Mouse (Mus musculus): ENCODE results near the gene Tdo2. TPM values are rescaled to one million over a fixed set of nuclear protein-coding genes. Genes with fewer than 3 reads are reported as not detected.

Gene Tdo2
- polyA plus RNA-seq, 1 experiment from 2014 or later: 0.33 TPM

- Histone ChIP-seq H3K4me3 (no peak overlapping the region), H3K27me3 (no peaks in the 10 kb centered on the region), H3K4me1 (replicated peaks) (no peaks in the 10 kb centered on the region), H3K27ac (replicated peaks) (no peak overlapping the region), H3K9ac (no peak overlapping the region), H3K9me3 (no peaks in the 10 kb centered on the region), H3K4me2 (no peak overlapping the region), H3K36me3 (no peaks in the 10 kb centered on the region)
- 70% methylated on average over 5 of the region's 5 CpGs for WGBS
- no peak for ATAC-seq (ENCODE audit: low read depth)
These were observed 59.8 kb downstream of the Tdo2 start for GRCm38 (mm10) chr3:81916030-81916686.

GRCm38 (mm10) chr3:81910286-81911036, 65.5 kb downstream of the Tdo2 start:
- Histone ChIP-seq H3K36me3 (no peaks in the 10 kb centered on the region), H3K9ac (no peak overlapping the region), H3K4me2 (no peak overlapping the region), H3K9me3 (0 out of 2 replicates have a peak, but pooled peaks cover 3% of the 10 kb centered on the region), H3K4me3 (no peak overlapping the region), H3K27me3 (no peaks in the 10 kb centered on the region), H3K27ac (replicated peaks) (no peak overlapping the region), H3K4me1 (replicated peaks) (no peaks in the 10 kb centered on the region; the same call in 1 of the 2 replicates)
- no peak for ATAC-seq (ENCODE audit: low read depth)
- WGBS: 41% methylated on average over 6 of the region's 6 CpGs

Other genes with a start within 250 kb of the Tdo2 start
- 9.0 and 10.1 TPM in 2 replicates for gene Ctso, start 43.6 kb downstream of the Tdo2 start, polyA plus RNA-seq (2015; fragmentation: Nextera tagmentation; extraction: Ambion mirVana)
- gene Asic5, start 6.1 kb upstream of the Tdo2 start, polyA plus RNA-seq (2015; fragmentation: Nextera tagmentation; extraction: Ambion mirVana): not detected in 2 replicates
- 21.0 and 22.7 TPM in 2 replicates for gene Gucy1b1, start 98.5 kb upstream of the Tdo2 start, polyA plus RNA-seq (2015; fragmentation: Nextera tagmentation; extraction: Ambion mirVana)
- gene Gucy1a1, start 169.6 kb upstream of the Tdo2 start, polyA plus RNA-seq (2015; fragmentation: Nextera tagmentation; extraction: Ambion mirVana): 8.1 and 9.2 TPM in 2 replicates

All from neural tube, embryonic 13.5 days (tissue).